Mouse (Mus musculus) kidney, adult 2 months (tissue): ENCODE results near the gene Acap2.

Experiments used
- CTCF ChIP-seq: fragments of 200-500 bp; conservative IDR thresholded peaks from 2 replicates; pipeline ENCODE4 v1.5.1; 2011; ENCODE audit warnings: low read depth, mild to moderate bottlenecking, control low read depth, low read length, moderate library complexity, mixed read lengths; ENCODE audit not compliant: insufficient read depth, insufficient read length
- POLR2A ChIP-seq: fragments of 200-500 bp; IDR thresholded peaks from one replicate; pipeline ENCODE4 v1.6.1; 2011; ENCODE audit warnings: low read depth, low read length, control low read depth

- TF ChIP-seq CTCF (no peak), POLR2A (no peak)
Measured at GRCm38 (mm10) chr16:31147766-31148165, 53.3 kb downstream of the Acap2 start.
